Comparison of ENCODE assay signal across 10 mouse cellular contexts in genomic region chr11:60366239-60367019, GRCm38 (mm10). TPM values are rescaled to one million over a fixed set of nuclear protein-coding genes. Genes with fewer than 3 reads are reported as not detected.
DNase-seq lines count a peak whose midpoint lies in the region; ATAC-seq lines count a peak whose summit lies in the region.
"Had no signal": no experiment of that assay in that cellular context is flagged by ENCODE, and none has a peak within 500 bp of the region (broad histone marks: within the 10 kb centered on the region; RNA-seq: fewer than 3 reads in every experiment).

No protein-coding gene starts in this region.

- no peaks in the 10 kb centered on the region for H3K9me3 ChIP-seq in heart, embryonic 14.5 days (ENCODE audit: control insufficient read depth, low read length)
- H3K9me3 ChIP-seq in hindbrain, embryonic 13.5 days: no peaks in the 10 kb centered on the region

- H3K4me1 ChIP-seq in heart, embryonic 14.5 days (ENCODE audit: control insufficient read depth in 2 of 2, insufficient read depth in 2 of 2, low read length in 2 of 2): peaks cover 10 to 16% of the 10 kb centered on the region in 2 experiments; a peak in 3 of 4 replicates
- peaks cover 7% of the 10 kb centered on the region; the same call in 1 of the 2 replicates for H3K4me1 ChIP-seq in hindbrain, embryonic 13.5 days (replicated peaks)

- H3K27ac ChIP-seq in heart, embryonic 14.5 days (replicated peaks in 1 of 2; ENCODE audit: control insufficient read depth in 1 of 2, insufficient read depth in 1 of 2, low read depth in 2 of 2, low read length in 2 of 2): peak overlapping the region in 1 of 2 experiments; percentile 57; a peak in 1 of 4 replicates
- peak overlapping the region; percentile 48; the same call in 1 of the 2 replicates for H3K27ac ChIP-seq in hindbrain, embryonic 13.5 days

- peak overlapping the region; percentile 2; the same call in 1 of the 2 replicates for H3K4me2 ChIP-seq in heart, embryonic 14.5 days (ENCODE audit: low read length)
- no peak overlapping the region for H3K4me2 ChIP-seq in hindbrain, embryonic 13.5 days

- 10% methylated on average over 16 of the region's 16 CpGs for WGBS in heart, embryonic 14.5 days
- WGBS in hindbrain, embryonic 13.5 days: 49% methylated on average over 16 of the region's 16 CpGs

- H3K27me3 ChIP-seq in heart, embryonic 14.5 days (ENCODE audit: control insufficient read depth, insufficient read depth, low read length): no peaks in the 10 kb centered on the region
- no peaks in the 10 kb centered on the region for H3K27me3 ChIP-seq in hindbrain, embryonic 13.5 days

- no peak for DNase-seq in heart, adult 8-10 months (ENCODE audit: low spot score)
- peak; percentile 34 for DNase-seq in retina, postnatal 1 day
- no peak for DNase-seq in retina, embryonic 14.5 days (ENCODE audit: low spot score)
- DNase-seq in cerebellum, adult 9-11 months: no peak
- no peak for DNase-seq in thymus, adult 18-20 months
- DNase-seq in left cerebral cortex, adult 9 months (ENCODE audit: low spot score in 2 of 2): no peak

- 0 out of 2 replicates have a peak, but pooled peaks have one; percentile 35 for ATAC-seq in heart, embryonic 14.5 days (ENCODE audit: insufficient number of reproducible peaks, insufficient read depth, low FRiP score, low read depth)
- ATAC-seq in hindbrain, embryonic 13.5 days (ENCODE audit: low FRiP score): no peak
- ATAC-seq: CD4-positive, CD25-positive, alpha-beta regulatory T cell, adult 4 months had no signal

- H3K36me3 ChIP-seq in heart, embryonic 14.5 days (ENCODE audit: control insufficient read depth, insufficient read depth, low read length): no peaks in the 10 kb centered on the region
- no peaks in the 10 kb centered on the region for H3K36me3 ChIP-seq in hindbrain, embryonic 13.5 days

- peak overlapping the region; percentile 36; the same call in 1 of the 2 replicates for H3K9ac ChIP-seq in heart, embryonic 14.5 days (ENCODE audit: low read length)
- H3K9ac ChIP-seq in hindbrain, embryonic 13.5 days: peak overlapping the region; percentile 39; the same call in 1 of the 2 replicates

- H3K4me3 ChIP-seq in heart, embryonic 14.5 days (ENCODE audit: control insufficient read depth in 1 of 2, insufficient read depth in 1 of 2, low read depth in 1 of 2, low read length in 2 of 2): no peak overlapping the region
- H3K4me3 ChIP-seq in hindbrain, embryonic 13.5 days: no peak overlapping the region
- H3K4me3 ChIP-seq: myocyte had no signal

RNA-seq across cellular contexts. Expression of gene Drc3, which starts 13.3 kb away (rescaled TPM):
- polyA plus RNA-seq in heart, embryonic 14.5 days (2014; fragmentation: Nextera tagmentation; extraction: Ambion mirVana): 1.8 and 3.3 TPM in 2 replicates
- total RNA-seq in heart, adult 8-10 months (2022): 1 to 10 TPM; 2.3 to 3.4 (median 2.7) TPM
- polyA plus RNA-seq in hindbrain, embryonic 13.5 days (2015; fragmentation: Nextera tagmentation; extraction: Ambion mirVana): 6.3 and 7.9 TPM in 2 replicates

RNA-seq across cellular contexts. Expression of gene Tom1l2, which starts 13.7 kb away (rescaled TPM):
- 22.5 and 25.7 TPM in 2 replicates for polyA plus RNA-seq in heart, embryonic 14.5 days (2014; fragmentation: Nextera tagmentation; extraction: Ambion mirVana)
- 100 to 1,000 TPM; 121 to 134 (median 127) TPM for total RNA-seq in heart, adult 8-10 months (2022)
- polyA plus RNA-seq in hindbrain, embryonic 13.5 days (2015; fragmentation: Nextera tagmentation; extraction: Ambion mirVana): 54.5 and 59.2 TPM in 2 replicates

RNA-seq across cellular contexts. Expression of gene Gid4, which starts 50.5 kb away (rescaled TPM):
- polyA plus RNA-seq in heart, embryonic 14.5 days (2014; fragmentation: Nextera tagmentation; extraction: Ambion mirVana): 23.4 and 24.7 TPM in 2 replicates
- 10 to 100 TPM; 46.3 to 52.1 (median 49.5) TPM for total RNA-seq in heart, adult 8-10 months (2022)
- 20.7 and 21.7 TPM in 2 replicates for polyA plus RNA-seq in hindbrain, embryonic 13.5 days (2015; fragmentation: Nextera tagmentation; extraction: Ambion mirVana)

RNA-seq across cellular contexts. Expression of gene Atpaf2, which starts 51.8 kb away (rescaled TPM):
- polyA plus RNA-seq in heart, embryonic 14.5 days (2014; fragmentation: Nextera tagmentation; extraction: Ambion mirVana): 50.2 and 51.4 TPM in 2 replicates
- total RNA-seq in heart, adult 8-10 months (2022): 10 to 100 TPM; 41.7 to 49.1 (median 43.6) TPM
- polyA plus RNA-seq in hindbrain, embryonic 13.5 days (2015; fragmentation: Nextera tagmentation; extraction: Ambion mirVana): 39.6 and 46.6 TPM in 2 replicates
